Mouse (Mus musculus) embryonic facial prominence, embryonic 12.5 days (tissue): ENCODE data around the gene Spen. TPM values are rescaled to one million over a fixed set of nuclear protein-coding genes. Genes with fewer than 3 reads are reported as not detected.
A peak's percentile ranks its signal among the peaks of the same experiment; 100 is the strongest.

Experiments
- ATAC-seq: fragments of 200-750 bp; cut with Nextera tagmentation; 2 replicates; pipeline ENCODE4 v1.8.0; 2017; ENCODE audit not compliant: insufficient number of reproducible peaks, insufficient read depth, low FRiP score, low TSS enrichment
- H3K27ac ChIP-seq: fragments of 300-500 bp; sonication (generic); 2 replicates; pipeline ENCODE4 v1.5.1; 2016; ENCODE audit warnings: mild to moderate bottlenecking
- H3K27me3 ChIP-seq: fragments of 300-500 bp; sonication (generic); 2 replicates; pipeline ENCODE4 v1.6.1; 2016; ENCODE audit warnings: mild to moderate bottlenecking, moderate library complexity
- H3K36me3 ChIP-seq: fragments of 300-500 bp; sonication (generic); 2 replicates; pipeline ENCODE4 v1.6.1; 2016; ENCODE audit warnings: mild to moderate bottlenecking
- H3K4me1 ChIP-seq: fragments of 300-500 bp; sonication (generic); 2 replicates; pipeline ENCODE4 v1.6.1; 2016
- H3K4me2 ChIP-seq: fragments of 300-500 bp; sonication (generic); replicated peaks from 2 replicates; pipeline ENCODE4 v1.6.1; 2016; ENCODE audit warnings: mild to moderate bottlenecking, moderate library complexity
- H3K4me3 ChIP-seq: fragments of 300-500 bp; sonication (generic); 2 replicates; pipeline ENCODE4 v1.5.1; 2016; ENCODE audit warnings: mild to moderate bottlenecking
- H3K9ac ChIP-seq: fragments of 300-500 bp; sonication (generic); 2 replicates; pipeline ENCODE4 v1.6.1; 2016; ENCODE audit warnings: mild to moderate bottlenecking, moderate library complexity
- H3K9me3 ChIP-seq: fragments of 300-500 bp; sonication (generic); 2 replicates; pipeline ENCODE4 v1.6.1; 2016; ENCODE audit warnings: mild to moderate bottlenecking, moderate library complexity
- WGBS: fragments of 180-500 bp; shearing (Covaris S2); methylation state at CpG from one replicate; pipeline ENCODE4 v1.1.7; 2016; 5-methylcytosine and 5-hydroxymethylcytosine counted together
- polyA plus RNA-seq: library from polyadenylated mRNA; unstranded; fragments of >200 nt; fragmentation: Nextera tagmentation; extraction: Ambion mirVana; gene quantifications from 2 replicates; pipeline ENCODE4 v1.2.1, GENCODE M21; 2016

The Spen gene
- polyA plus RNA-seq, 1 experiment from 2014 or later: 15.0 TPM

- H3K27me3 ChIP-seq: peaks cover 17% of the 10 kb centered on the region
- H3K36me3 ChIP-seq: no peaks in the 10 kb centered on the region
- no peak overlapping the region for H3K27ac ChIP-seq
- H3K9me3 ChIP-seq: no peaks in the 10 kb centered on the region
- H3K4me1 ChIP-seq: peaks cover 12% of the 10 kb centered on the region; the same call in 1 of the 2 replicates
- WGBS: 3% methylated on average over 36 of the region's 36 CpGs
- peak overlapping the region; percentile 35 for H3K9ac ChIP-seq
- H3K4me2 ChIP-seq: peak overlapping the region; percentile 75
- ATAC-seq: peak; percentile 83
- peak overlapping the region; percentile 43 for H3K4me3 ChIP-seq
Measured at GRCm38 (mm10) chr4:141425484-141426479, 112.6 kb downstream of the Spen start.

GRCm38 (mm10) chr4:141423691-141424431 lies 114.5 kb downstream of the Spen start:
- WGBS: 88% methylated on average over 13 of the region's 13 CpGs
- Histone ChIP-seq H3K27me3 (peaks cover 17% of the 10 kb centered on the region), H3K36me3 (no peaks in the 10 kb centered on the region), H3K9ac (no peak overlapping the region), H3K4me3 (no peak overlapping the region), H3K4me2 (no peak overlapping the region), H3K27ac (no peak overlapping the region), H3K9me3 (no peaks in the 10 kb centered on the region), H3K4me1 (peaks cover 18% of the 10 kb centered on the region)
- no peak for ATAC-seq

- H3K4me3 ChIP-seq: no peak overlapping the region
- ATAC-seq: no peak
- 84% methylated on average over 5 of the region's 5 CpGs for WGBS
- no peak overlapping the region for H3K4me2 ChIP-seq
- H3K9me3 ChIP-seq: no peaks in the 10 kb centered on the region
- H3K36me3 ChIP-seq: no peaks in the 10 kb centered on the region
- H3K9ac ChIP-seq: no peak overlapping the region
- H3K4me1 ChIP-seq: peaks cover 18% of the 10 kb centered on the region
- peaks cover 17% of the 10 kb centered on the region for H3K27me3 ChIP-seq
- no peak overlapping the region for H3K27ac ChIP-seq
Measured at GRCm38 (mm10) chr4:141423288-141423687, 115.1 kb downstream of the Spen start.

GRCm38 (mm10) chr4:141422841-141423240 lies 115.6 kb downstream of the Spen start:
- Histone ChIP-seq H3K9me3 (no peaks in the 10 kb centered on the region), H3K27ac (no peak overlapping the region), H3K4me2 (no peak overlapping the region), H3K9ac (no peak overlapping the region), H3K27me3 (peaks cover 17% of the 10 kb centered on the region), H3K4me1 (peaks cover 18% of the 10 kb centered on the region), H3K4me3 (no peak overlapping the region), H3K36me3 (no peaks in the 10 kb centered on the region)
- no peak for ATAC-seq
- WGBS: 79% methylated on average over 5 of the region's 5 CpGs

GRCm38 (mm10) chr4:141421423-141421822 lies 117.0 kb downstream of the Spen start:
- ATAC-seq: no peak
- Histone ChIP-seq H3K27ac (no peak overlapping the region), H3K9me3 (no peaks in the 10 kb centered on the region), H3K27me3 (peaks cover 13% of the 10 kb centered on the region), H3K9ac (no peak overlapping the region), H3K4me1 (peaks cover 18% of the 10 kb centered on the region), H3K4me3 (no peak overlapping the region), H3K4me2 (no peak overlapping the region), H3K36me3 (no peaks in the 10 kb centered on the region)
- 74% methylated on average over 14 of the region's 14 CpGs for WGBS

GRCm38 (mm10) chr4:141420886-141421285 lies 117.5 kb downstream of the Spen start:
- Histone ChIP-seq H3K9ac (no peak overlapping the region), H3K27me3 (peaks cover 13% of the 10 kb centered on the region), H3K27ac (no peak overlapping the region), H3K4me2 (no peak overlapping the region), H3K9me3 (no peaks in the 10 kb centered on the region), H3K4me3 (no peak overlapping the region), H3K4me1 (peaks cover 14% of the 10 kb centered on the region), H3K36me3 (no peaks in the 10 kb centered on the region)
- ATAC-seq: no peak
- whole genome bisulfite sequencing: 45% methylated on average over 9 of the region's 9 CpGs

GRCm38 (mm10) chr4:141420192-141420829 lies 118.1 kb downstream of the Spen start, which contains the start of gene Hspb7:
TSS of gene Hspb7 (plus strand) at chr4:141420779.
- H3K4me3 ChIP-seq: no peak within 1 kb of the TSS
- H3K9me3 ChIP-seq: no peaks in the 10 kb centered on the region
- no peak within 1 kb of the TSS for H3K27ac ChIP-seq
- WGBS: 53% methylated on average over 9 of the region's 9 CpGs
- peaks cover 13% of the 10 kb centered on the region for H3K27me3 ChIP-seq
- no peak within 1 kb of the TSS for H3K9ac ChIP-seq
- H3K4me1 ChIP-seq: peaks cover 9% of the 10 kb centered on the region
- no peak within 1 kb of the TSS for H3K4me2 ChIP-seq
- no peak for ATAC-seq
- H3K36me3 ChIP-seq: no peaks in the 10 kb centered on the region

- no peaks in the 10 kb centered on the region for H3K9me3 ChIP-seq
- H3K36me3 ChIP-seq: no peaks in the 10 kb centered on the region
- H3K27ac ChIP-seq: no peak overlapping the region
- no peak overlapping the region for H3K9ac ChIP-seq
- H3K4me3 ChIP-seq: no peak overlapping the region
- no peak overlapping the region for H3K4me2 ChIP-seq
- H3K27me3 ChIP-seq: peaks cover 7% of the 10 kb centered on the region
- peaks cover 5% of the 10 kb centered on the region; the same call in 1 of the 2 replicates for H3K4me1 ChIP-seq
- WGBS: 65% methylated on average over 27 of the region's 27 CpGs
- no peak for ATAC-seq
Measured at GRCm38 (mm10) chr4:141419398-141420191, 118.8 kb downstream of the Spen start.

Other genes with a start within 250 kb of the Spen start
- gene Epha2, start 237.4 kb downstream of the Spen start, polyA plus RNA-seq: 3.4 and 3.5 TPM in 2 replicates
- 0.98 and 1.1 TPM in 2 replicates for gene Fam131c, start 170.4 kb downstream of the Spen start, polyA plus RNA-seq
- 0.31 and 0.53 TPM in 2 replicates for gene Clcnka, start 139.9 kb downstream of the Spen start, polyA plus RNA-seq
- not detected in 2 replicates for gene Clcnkb, start 122.6 kb downstream of the Spen start, polyA plus RNA-seq
- not detected in 2 replicates for gene Hspb7, start 117.8 kb downstream of the Spen start, polyA plus RNA-seq
- gene Srarp, start 102.5 kb downstream of the Spen start, polyA plus RNA-seq: not detected in 2 replicates
- 54.4 and 56.5 TPM in 2 replicates for gene Zbtb17, start 93.9 kb downstream of the Spen start, polyA plus RNA-seq
- gene Fblim1, start 67.5 kb upstream of the Spen start, polyA plus RNA-seq: 71.3 and 77.2 TPM in 2 replicates
- 0.54 and 0.56 TPM in 2 replicates for gene Tmem82, start 80.0 kb upstream of the Spen start, polyA plus RNA-seq
- not detected in 2 replicates for gene Slc25a34, start 85.2 kb upstream of the Spen start, polyA plus RNA-seq
- gene Plekhm2, start 126.3 kb upstream of the Spen start, polyA plus RNA-seq: 9.8 and 10.6 TPM in 2 replicates
- gene Rsc1a1, start 147.0 kb upstream of the Spen start, polyA plus RNA-seq: 1.5 TPM in 1 of 2 replicates, not detected in the other
- 28.7 and 29.5 TPM in 2 replicates for gene Ddi2, start 184.8 kb upstream of the Spen start, polyA plus RNA-seq
- gene Agmat, start 208.1 kb upstream of the Spen start, polyA plus RNA-seq: not detected in 2 replicates